Mouse (Mus musculus) retina, adult 2 months (tissue): ENCODE results near the gene Lpar1.
"Not testable (repeated sequence)": the region's sequence is repeated elsewhere in the genome, so short reads cannot be mapped to it uniquely, and the experiment has no call there.

ENCODE experiments used
- DNase-seq: peaks from one replicate; pipeline ENCODE4 v3.0.0-alpha.2; 2012; ENCODE audit warnings: low read depth, low spot score

Lpar1 gene

GRCm38 (mm10) chr4:58546441-58547272, 7.0 kb downstream of the Lpar1 start:
- DNase-seq, result no peak

- no peak for DNase-seq
Measured at GRCm38 (mm10) chr4:58545888-58546432, 7.7 kb downstream of the Lpar1 start.

GRCm38 (mm10) chr4:58543171-58543570, 10.5 kb downstream of the Lpar1 start:
- DNase-seq, result no peak

GRCm38 (mm10) chr4:58542656-58543055, 11.0 kb downstream of the Lpar1 start:
- DNase-seq, result not testable (repeated sequence)

- DNase-seq, result no peak
Measured at GRCm38 (mm10) chr4:58540841-58541240, 12.9 kb downstream of the Lpar1 start.

GRCm38 (mm10) chr4:58540385-58540784, 13.3 kb downstream of the Lpar1 start:
- DNase-seq, result no peak

- DNase-seq, result no peak
Measured at GRCm38 (mm10) chr4:58538696-58539095, 15.0 kb downstream of the Lpar1 start.

- DNase-seq, result no peak
Measured at GRCm38 (mm10) chr4:58535754-58536153, 17.9 kb downstream of the Lpar1 start.

- no peak for DNase-seq
Measured at GRCm38 (mm10) chr4:58534726-58535350, 18.9 kb downstream of the Lpar1 start.

GRCm38 (mm10) chr4:58534141-58534571, 19.5 kb downstream of the Lpar1 start:
- no peak for DNase-seq

- no peak for DNase-seq
Measured at GRCm38 (mm10) chr4:58533519-58533918, 20.2 kb downstream of the Lpar1 start.

- no peak for DNase-seq
Measured at GRCm38 (mm10) chr4:58532326-58532725, 21.4 kb downstream of the Lpar1 start.

- no peak for DNase-seq
Measured at GRCm38 (mm10) chr4:58530706-58531105, 23.0 kb downstream of the Lpar1 start.

- DNase-seq, result no peak
Measured at GRCm38 (mm10) chr4:58530279-58530678, 23.4 kb downstream of the Lpar1 start.

- no peak for DNase-seq
Measured at GRCm38 (mm10) chr4:58527852-58528251, 25.8 kb downstream of the Lpar1 start.

GRCm38 (mm10) chr4:58521137-58521536, 32.6 kb downstream of the Lpar1 start:
- DNase-seq, result no peak

GRCm38 (mm10) chr4:58520531-58520930, 33.2 kb downstream of the Lpar1 start:
- DNase-seq, result no peak

GRCm38 (mm10) chr4:58519891-58520290, 33.8 kb downstream of the Lpar1 start:
- no peak for DNase-seq

GRCm38 (mm10) chr4:58518215-58518988, 35.3 kb downstream of the Lpar1 start:
- no peak for DNase-seq

- no peak for DNase-seq
Measured at GRCm38 (mm10) chr4:58516810-58517209, 36.9 kb downstream of the Lpar1 start.

- no peak for DNase-seq
Measured at GRCm38 (mm10) chr4:58516221-58516620, 37.5 kb downstream of the Lpar1 start.

GRCm38 (mm10) chr4:58511554-58511953, 42.1 kb downstream of the Lpar1 start:
- DNase-seq, result no peak
